Mouse (Mus musculus) brown adipose tissue, adult 24 weeks (tissue): ENCODE measurements around the gene Tbxas1. TPM values are rescaled to one million over a fixed set of nuclear protein-coding genes. Genes with fewer than 3 reads are reported as not detected.
A peak's percentile ranks its signal among the peaks of the same experiment; 100 is the strongest.

Source experiments
- H3K27ac ChIP-seq: fragments of 200-500 bp; replicated peaks from 2 replicates; pipeline ENCODE4 v1.5.1; 2012; ENCODE audit warnings: low read depth, mild to moderate bottlenecking, low read length
- H3K4me1 ChIP-seq: fragments of 200-500 bp; 2 replicates; pipeline ENCODE4 v1.6.1; 2012; ENCODE audit warnings: low read length, mixed read lengths; ENCODE audit not compliant: control insufficient read depth, insufficient read depth, insufficient read length
- H3K4me3 ChIP-seq: fragments of 200-500 bp; 2 replicates; pipeline ENCODE4 v1.5.1; 2012; ENCODE audit warnings: low read depth, mild to moderate bottlenecking, low read length, moderate library complexity; ENCODE audit not compliant: insufficient read depth
- polyA plus RNA-seq: library from polyadenylated mRNA; stranded (reverse); fragments of >200 nt; gene quantifications from 2 replicates; pipeline ENCODE4 v1.2.4, GENCODE M21; 2012; ENCODE audit not compliant: missing spikeins, insufficient read depth, insufficient read length

The Tbxas1 gene
- polyA plus RNA-seq, 1 experiment: 1.4 TPM

DNA sequence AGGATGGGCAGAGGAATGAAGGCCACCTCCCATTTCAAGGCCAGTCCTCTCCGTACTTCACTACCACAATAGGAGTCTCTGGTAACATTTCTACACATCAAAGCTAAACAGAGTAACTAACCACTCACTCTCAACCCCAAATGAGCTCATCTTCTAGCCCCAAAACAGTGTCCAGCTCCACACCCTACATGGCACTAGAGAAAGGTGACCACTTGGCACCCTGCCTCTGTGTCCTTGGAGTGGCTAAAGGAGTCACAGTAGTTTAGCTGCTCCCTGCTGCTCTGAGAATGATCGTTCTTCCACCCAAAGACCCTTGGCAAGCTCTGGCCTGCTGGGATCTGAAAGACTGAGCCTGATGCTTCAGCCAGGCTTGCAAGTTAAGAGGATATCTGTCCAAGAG is 109.4 kb downstream of the Tbxas1 start:
- Histone ChIP-seq H3K27ac (no peak overlapping the region), H3K4me1 (0 out of 2 replicates have a peak, but pooled peaks cover 3% of the 10 kb centered on the region), H3K4me3 (no peak overlapping the region)

DNA sequence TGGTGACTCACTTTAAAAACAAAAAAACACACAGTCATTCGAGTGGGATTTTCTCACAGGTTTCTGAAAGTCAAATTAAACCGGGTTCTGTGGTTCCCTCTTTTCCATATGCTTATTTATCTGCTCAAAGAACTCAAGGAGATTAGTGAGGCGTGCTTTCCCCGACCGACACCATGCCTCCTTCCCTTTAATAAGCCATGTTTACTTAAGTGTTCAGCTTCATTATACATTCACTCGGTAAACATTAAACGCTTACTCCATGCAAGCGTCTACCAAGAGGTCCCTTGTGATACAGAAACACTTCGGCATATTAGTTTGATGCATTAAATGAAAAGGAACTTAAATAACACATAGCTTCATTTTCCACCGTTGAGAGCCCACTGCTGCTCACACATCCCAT is 111.4 kb downstream of the Tbxas1 start:
- H3K27ac ChIP-seq: no peak overlapping the region
- 0 out of 2 replicates have a peak, but pooled peaks cover under 1% of the 10 kb centered on the region for H3K4me1 ChIP-seq
- no peak overlapping the region for H3K4me3 ChIP-seq

DNA sequence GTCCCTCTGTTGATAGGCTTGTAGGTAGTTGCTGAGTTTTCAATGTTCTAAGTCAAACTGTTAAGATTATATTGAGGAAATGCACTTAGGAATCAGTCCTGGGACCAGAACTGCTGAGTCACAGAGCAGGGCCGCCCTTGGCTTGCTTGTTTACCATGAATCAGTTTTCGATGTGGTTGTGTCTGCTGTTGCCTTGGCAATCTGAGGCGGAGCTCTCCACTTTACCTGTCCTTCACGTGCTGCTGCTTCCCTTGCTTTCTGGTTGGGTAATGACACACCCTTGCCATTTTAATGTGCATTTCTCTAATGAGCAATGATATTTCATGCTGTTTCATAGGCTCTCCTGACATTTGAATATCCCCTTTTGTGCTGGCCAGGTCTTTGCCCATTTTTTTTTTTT is 116.8 kb downstream of the Tbxas1 start:
- H3K4me1 ChIP-seq: no peaks in the 10 kb centered on the region
- no peak overlapping the region for H3K4me3 ChIP-seq
- H3K27ac ChIP-seq: no peak overlapping the region

DNA sequence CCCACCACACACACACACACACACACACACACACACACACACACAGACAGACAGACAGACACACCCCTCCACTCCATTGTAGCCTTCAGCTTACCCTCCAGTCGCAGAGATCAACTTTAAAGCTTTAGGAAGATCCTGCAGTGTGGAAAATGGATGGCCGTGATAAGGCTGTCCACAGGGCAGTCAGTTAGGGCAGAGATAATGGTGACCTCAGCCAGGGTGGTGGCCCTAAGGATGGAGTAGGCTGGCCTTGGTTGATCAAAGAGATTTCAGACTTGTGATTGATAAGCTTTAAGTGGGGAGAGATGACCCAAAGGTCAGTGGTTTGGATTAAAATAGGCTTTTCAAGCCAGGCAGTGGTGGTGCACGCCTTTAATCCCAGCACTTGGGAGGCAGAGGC is 120.6 kb downstream of the Tbxas1 start:
- Histone ChIP-seq H3K27ac (no peak overlapping the region), H3K4me3 (no peak overlapping the region), H3K4me1 (no peaks in the 10 kb centered on the region)

DNA sequence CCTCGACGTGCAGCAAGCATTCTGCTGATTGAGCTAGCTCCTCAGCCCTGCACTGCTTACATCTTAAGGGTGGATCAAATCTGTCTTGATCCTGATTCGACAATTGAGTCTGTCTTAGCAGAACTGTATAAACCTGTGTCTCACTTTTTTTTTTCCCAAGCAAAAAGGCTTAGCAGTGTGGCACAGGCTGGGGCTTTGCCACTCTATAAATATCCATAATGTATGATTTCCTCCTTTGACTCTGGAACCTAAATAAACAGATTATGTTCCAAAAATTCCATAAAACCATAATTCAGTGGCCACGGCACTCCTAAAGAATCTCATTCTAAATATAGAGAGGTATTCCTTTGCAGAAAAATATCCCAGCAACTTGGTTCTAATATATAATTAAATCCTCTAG is 122.6 kb downstream of the Tbxas1 start:
- Histone ChIP-seq H3K27ac (no peak overlapping the region), H3K4me1 (no peaks in the 10 kb centered on the region), H3K4me3 (no peak overlapping the region)

DNA sequence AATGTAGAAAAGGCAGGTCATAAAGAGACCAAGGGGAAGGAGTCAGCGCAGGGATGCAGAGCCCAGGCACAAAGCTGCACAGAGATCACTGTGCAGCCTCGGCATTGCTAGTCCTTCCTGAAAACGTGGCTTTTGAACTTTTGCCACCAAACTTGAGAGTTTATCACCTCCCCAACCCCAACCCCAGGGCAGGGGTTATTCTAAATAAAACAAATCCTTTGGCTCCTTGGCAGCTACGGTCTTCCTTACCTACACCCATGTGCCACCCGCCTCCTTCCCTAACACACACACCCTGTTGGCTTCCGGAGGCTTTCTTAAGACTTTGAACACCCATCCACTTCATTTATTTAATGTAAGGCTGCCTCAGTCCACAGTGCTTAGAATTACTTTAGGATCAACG is 127.9 kb downstream of the Tbxas1 start:
- Histone ChIP-seq H3K4me3 (no peak overlapping the region), H3K27ac (no peak overlapping the region), H3K4me1 (no peaks in the 10 kb centered on the region)

DNA sequence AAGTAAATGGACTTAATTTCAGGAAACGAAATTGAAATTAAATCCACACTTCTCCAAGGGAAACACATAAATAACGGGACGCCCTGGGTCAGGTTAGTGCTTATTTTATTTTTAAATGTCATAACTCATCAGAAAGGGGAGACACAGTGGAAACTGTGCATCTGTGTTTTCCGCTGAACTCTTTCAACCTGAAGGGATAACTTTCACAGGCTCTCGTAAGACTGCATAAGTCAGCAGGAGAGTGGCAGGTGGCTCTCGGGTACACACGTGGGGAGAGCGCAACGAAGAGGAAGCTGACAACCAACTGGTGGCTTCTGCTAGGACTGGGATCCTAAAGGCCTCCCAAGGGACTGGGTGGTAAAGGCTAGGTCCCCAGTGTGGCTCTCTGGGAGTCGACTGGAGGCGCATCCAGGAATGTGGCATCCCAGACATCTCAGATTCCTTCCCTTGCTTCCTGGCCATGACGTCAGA is 128.8 kb downstream of the Tbxas1 start:
- no peaks in the 10 kb centered on the region for H3K4me1 ChIP-seq
- peak overlapping the region; percentile 12 for H3K27ac ChIP-seq
- H3K4me3 ChIP-seq: no peak overlapping the region

DNA sequence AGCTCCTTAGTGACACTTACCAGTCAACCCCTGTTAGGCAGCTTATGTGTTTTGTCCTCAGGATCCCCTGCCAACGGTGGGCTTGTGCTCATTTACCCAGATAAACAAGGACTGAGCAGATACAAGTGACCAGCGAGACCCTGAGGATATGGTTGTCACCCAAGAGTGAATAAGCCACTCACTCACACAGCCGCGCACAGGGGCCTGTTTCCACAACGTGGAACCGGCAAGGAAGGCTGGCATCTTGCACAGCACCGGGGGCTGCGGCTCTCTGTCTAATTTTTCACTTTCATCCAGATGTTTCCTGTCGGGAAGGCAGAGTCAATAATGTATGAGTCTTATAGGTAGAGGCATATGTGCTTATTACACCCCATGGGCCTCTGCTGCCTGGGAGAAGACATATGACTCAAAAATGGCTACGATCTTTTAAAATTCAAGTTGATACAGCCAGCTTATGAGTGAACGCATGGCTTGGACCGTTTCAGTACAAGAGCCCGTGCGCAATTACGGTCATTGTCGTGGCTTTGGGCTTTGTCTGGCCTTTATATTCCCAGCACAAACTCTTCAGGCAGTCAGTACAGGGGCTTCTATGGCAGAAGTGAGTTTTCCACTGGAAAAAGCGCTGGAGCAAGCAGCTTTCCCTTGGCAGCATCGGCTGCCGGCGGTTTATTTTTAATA is 130.2 kb downstream of the Tbxas1 start:
- Histone ChIP-seq H3K4me1 (no peaks in the 10 kb centered on the region), H3K27ac (no peak overlapping the region), H3K4me3 (no peak overlapping the region)

DNA sequence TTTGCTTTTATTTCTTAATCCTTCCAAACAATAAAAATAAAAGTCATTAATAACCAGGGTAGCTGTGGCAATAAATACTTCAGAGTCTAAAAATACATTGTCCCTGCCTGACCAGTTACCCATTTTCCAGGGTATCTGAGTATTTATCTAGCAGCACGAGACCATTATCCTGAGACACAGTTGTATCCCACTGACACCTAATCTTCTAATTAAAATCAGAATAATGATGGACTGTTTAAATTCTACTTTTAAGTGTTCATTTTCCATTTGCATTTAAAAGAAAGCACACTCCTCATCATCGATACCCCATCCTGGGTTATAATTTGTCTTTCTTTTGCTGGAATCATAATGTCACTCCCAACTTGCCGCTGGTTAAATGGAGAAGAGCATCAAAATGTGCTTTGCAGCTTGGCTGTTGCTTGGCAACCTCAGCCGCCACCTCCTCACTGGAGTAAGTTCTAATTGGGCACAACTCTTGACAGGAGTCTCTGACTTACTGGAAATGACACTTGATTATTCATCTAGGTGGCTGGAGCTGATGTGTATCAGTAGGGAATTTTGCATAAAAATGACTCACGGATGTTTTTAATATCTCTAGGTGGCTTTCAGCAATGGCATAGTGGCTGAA is 130.9 kb downstream of the Tbxas1 start:
- no peak overlapping the region for H3K4me3 ChIP-seq
- no peak overlapping the region for H3K27ac ChIP-seq
- H3K4me1 ChIP-seq: no peaks in the 10 kb centered on the region

DNA sequence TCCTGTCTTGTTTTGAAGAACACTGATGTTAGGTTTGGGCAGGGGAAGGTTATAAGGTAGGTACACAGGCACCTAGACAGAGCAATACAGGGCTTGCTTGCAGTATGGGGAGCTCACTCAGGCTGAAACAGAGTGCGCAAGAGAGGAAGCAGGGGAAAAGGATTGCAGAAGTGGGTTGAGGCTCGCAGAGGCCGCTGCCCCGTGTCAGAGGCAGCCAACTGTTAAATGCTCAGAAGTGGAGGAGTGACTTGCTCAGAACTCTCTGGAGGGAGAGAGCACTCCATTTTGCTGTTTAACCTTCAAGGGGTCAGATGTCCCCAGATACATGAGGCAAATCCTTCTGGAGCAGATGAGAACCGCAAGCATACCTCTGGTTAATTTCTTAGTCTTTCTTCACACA is 132.0 kb downstream of the Tbxas1 start:
- H3K4me1 ChIP-seq: no peaks in the 10 kb centered on the region
- no peak overlapping the region for H3K27ac ChIP-seq

DNA sequence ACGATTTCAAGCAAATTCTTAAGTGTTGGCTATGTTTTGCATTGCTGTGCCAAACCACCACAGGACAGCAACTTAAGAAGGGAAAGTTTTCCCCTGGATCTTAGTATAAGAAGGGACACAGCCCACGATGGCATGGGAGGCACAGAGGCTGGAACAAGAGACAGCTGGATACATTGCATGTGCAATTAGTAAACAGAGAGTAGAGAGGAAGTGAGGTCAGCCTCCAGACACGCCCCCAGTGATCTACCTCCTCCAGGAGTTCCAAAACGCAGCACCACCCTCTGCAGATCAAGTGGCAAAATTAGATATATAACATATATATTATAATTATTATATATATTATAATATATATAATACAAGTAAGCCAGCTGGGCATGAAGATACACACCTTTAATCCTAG is 132.9 kb downstream of the Tbxas1 start:
- Histone ChIP-seq H3K27ac (no peak overlapping the region), H3K4me1 (no peaks in the 10 kb centered on the region), H3K4me3 (no peak overlapping the region)

More for the DNA sequence above, 132.0 kb downstream of the Tbxas1 start:
- H3K4me3 ChIP-seq: no peak overlapping the region

DNA sequence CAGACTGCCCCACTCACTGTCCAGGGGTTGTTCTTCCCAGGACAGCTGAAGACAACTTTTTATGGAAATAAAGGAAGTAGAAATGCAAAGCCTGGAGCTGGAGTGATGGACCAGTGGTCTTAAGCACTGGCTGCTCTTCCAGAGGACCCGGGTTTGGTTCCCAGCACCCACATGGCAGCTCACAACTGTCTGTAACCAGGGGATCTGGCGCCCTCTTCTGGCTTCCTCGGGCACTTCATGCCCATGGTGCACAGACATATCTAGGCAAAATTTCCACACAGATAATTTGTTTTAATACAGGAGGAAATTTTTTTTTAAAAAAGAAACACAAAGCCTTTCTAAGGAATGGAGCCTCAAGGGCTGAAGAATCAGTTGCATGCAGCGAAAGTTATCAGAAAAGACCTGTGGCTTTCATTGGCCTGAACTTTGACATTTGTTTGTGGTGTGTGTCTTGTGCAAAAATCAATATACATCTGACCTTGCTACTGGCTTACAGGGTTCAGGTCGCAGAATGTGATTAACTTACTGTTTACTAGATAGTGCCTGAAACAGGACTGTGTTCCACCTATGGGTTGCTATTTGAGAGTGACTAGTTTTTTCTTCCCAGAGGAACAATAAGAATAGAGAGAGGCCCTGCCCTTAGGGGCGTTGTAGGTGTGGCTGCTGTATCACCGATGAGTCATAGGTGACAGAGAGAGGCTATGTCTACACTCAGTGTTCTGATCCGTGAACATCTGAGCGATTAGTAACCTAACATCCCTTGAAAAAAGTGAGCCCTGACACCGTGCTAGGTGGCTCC is 138.0 kb downstream of the Tbxas1 start:
- Histone ChIP-seq H3K4me3 (no peak overlapping the region), H3K27ac (no peak overlapping the region), H3K4me1 (no peaks in the 10 kb centered on the region)

DNA sequence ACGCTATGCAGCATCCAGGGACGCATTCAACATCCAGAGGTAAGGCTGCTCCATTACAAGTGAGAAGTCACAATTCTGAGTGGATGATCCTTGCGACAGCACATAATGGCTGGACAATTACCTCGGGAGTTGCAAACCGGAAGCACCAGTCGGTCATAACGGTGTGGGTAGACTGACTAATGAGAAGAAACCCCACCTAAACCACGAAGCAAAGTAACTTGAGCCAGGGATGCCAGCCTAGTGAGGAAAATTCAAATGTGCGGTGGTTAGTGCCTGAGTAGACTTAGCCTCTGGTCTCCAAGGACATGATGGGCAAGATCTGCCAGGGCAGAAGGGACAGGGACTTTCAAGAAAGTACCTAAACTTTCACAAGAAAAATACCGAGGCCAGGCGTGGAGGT is 142.7 kb downstream of the Tbxas1 start:
- Histone ChIP-seq H3K4me3 (no peak overlapping the region), H3K27ac (no peak overlapping the region), H3K4me1 (no peaks in the 10 kb centered on the region)

DNA sequence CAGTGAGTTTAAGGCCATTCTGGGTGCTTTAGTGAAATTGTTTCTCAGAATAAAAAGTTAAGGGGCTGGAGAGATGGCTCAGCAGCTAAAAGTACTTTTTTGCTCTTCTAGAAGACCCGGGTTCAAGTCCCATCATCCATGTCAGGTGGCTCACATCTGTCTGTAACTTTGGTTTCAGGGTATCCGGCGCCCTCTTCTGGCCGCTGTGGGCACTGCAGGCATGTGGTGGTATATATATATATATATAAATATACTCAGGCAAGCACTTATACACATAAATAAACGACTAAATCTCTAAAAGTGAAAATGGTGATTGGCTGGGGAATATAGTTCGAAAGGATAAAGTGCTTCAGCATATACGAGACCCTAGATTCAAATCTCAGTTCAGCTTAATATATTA is 143.6 kb downstream of the Tbxas1 start:
- H3K4me1 ChIP-seq: no peaks in the 10 kb centered on the region
- no peak overlapping the region for H3K4me3 ChIP-seq
- H3K27ac ChIP-seq: no peak overlapping the region

DNA sequence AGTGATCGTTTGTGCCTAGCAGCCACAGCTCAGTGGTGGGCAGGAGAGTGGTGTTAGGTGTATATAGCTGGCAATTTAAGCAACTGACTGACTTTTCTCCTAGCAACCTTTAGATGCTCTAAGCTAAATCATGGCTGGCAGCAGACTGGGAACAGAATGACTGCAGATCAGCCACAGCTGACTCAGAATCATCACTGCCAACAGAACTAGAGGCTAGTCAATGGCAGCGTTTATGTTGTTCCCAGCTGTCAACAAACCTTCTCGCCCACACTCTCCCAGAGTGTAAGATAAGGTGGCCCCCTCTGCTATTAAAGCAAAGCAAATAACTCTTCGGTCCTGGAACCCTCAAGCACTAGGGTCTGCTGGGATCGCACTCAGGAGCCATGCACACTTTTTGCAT is 144.0 kb downstream of the Tbxas1 start:
- H3K4me1 ChIP-seq: no peaks in the 10 kb centered on the region
- H3K27ac ChIP-seq: no peak overlapping the region
- no peak overlapping the region for H3K4me3 ChIP-seq
